Mouse (Mus musculus): ENCODE results near the gene Nt5dc1.
"Not testable (repeated sequence)": the region's sequence is repeated elsewhere in the genome, so short reads cannot be mapped to it uniquely, and the experiment has no call there.

Nt5dc1 gene

DNA sequence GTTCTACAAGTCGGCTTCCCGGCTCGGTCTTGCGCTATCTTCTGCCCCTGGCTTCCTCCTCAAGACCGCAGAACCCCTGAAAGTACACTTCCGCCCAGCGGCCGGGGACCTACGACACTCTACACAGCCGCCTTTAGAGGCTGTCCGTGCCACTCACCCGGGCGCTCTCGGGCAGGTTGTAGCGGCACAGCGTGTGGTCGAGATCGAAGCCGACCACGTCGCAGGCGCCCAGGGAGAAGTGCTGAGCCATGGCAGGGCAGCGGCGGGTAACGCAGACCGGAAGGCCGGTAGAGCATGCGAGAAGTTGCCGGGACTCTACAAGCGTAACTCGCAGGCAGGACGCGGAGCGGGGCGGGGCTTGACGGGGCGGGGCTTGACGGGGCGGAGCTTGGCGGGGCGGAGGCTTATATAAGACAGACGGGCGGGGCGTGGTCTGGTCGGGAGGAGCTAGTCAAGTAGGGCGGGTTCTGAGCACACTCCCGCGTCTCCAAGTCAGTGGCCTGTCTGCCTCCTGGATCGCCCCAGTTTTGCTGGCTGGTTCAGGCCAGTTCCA, at the start of gene Nt5dc1:
Gene Nt5dc1, minus strand, starts transcription at position 349 of the 553 bp plus-strand sequence.
- peak; percentile 86 for DNase-seq (ENCODE audit: low read depth)

- no peak for DNase-seq (ENCODE audit: low read depth)
These were observed 46.0 kb upstream of the Nt5dc1 start for GRCm38 (mm10) chr10:34464321-34464720.

- DNase-seq (ENCODE audit: low read depth), result no peak
These were observed 43.1 kb upstream of the Nt5dc1 start for GRCm38 (mm10) chr10:34461451-34461850.

DNA sequence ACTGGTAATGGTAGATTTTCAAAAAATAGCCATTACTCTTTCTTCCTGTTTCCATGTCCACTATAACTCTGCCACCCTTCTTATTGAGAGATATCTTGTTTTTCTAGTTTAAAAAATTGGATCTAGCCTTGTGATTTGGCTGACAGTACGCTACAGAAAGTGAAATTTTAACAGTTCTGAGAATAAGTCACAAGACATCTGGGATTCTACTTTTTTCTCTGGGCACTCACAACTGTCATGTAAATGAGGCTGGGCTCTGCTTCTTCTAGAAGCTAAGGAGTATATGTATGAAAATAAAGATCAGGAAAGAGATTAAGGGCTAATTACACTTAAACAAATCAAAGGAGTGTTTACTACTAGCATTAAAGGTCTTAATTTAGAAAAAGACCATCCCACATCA, 31.1 kb upstream of the Nt5dc1 start:
- DNase-seq (ENCODE audit: low read depth), result no peak

DNA sequence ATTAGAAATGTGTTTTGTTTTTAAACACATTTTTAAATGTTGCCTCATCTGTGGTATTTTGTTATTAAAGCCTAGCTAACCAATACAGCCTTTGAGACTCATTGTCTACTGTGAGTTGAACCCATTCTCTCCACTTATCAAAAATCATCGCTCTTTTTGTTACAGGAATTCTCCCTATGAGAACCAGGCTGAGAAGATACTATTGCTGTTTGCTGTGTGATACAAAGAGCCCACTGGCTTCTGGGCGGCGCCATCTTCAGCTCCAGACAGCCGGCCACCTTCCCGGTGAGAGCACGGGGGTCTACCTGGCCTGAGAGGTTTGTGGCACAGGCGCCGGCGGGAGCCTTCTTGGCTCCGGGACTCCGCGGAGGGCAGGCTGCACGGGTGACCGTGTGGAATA, 15.8 kb upstream of the Nt5dc1 start:
- DNase-seq (ENCODE audit: low read depth), result not testable (repeated sequence)

GRCm38 (mm10) chr10:34431783-34432182, 13.4 kb upstream of the Nt5dc1 start:
- DNase-seq (ENCODE audit: low read depth), result no peak

- DNase-seq (ENCODE audit: low read depth), result not testable (repeated sequence)
These were observed 442 bp upstream of the Nt5dc1 start for GRCm38 (mm10) chr10:34418794-34419193.

- DNase-seq (ENCODE audit: low read depth), result no peak
These were observed 19.1 kb downstream of the Nt5dc1 start for GRCm38 (mm10) chr10:34399267-34399666.

DNA sequence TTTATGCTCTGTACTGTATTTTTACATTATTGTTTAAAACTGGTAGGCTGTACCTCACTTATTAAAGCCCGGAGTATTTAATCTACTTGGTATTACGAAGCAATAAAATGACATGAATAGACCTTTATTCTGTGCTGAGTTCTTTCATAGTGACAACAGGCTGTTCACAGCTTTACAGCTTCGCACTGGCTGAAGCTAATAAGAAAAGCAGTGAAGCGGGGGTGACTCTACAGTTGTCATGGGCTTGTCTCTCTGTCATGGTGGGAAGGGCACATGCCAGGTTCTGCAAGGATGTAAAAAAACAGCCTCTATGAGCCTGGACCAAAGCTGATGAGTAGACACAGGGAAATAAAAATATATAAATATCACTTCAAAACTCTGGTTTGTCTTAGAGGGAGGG, 21.4 kb downstream of the Nt5dc1 start:
- DNase-seq (ENCODE audit: low read depth), result no peak

DNA sequence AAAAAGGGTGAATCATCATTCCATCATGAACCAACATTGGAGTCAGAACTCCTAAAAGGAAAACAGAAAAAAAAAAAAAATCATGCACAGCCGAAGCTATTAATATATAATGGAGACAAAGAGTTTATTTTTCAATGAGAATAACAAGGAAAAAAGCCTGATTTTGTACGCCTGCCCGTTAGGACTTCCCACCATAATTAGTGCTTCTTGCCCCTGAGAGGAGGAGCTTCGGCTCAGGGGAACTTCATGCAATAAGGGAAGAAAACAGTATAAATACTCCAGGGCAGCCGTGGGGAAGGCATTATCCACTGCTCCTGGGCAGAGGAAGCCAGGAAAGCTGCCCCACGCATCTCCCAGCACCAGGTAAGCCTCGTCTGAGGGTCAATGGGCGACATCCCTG, 28.7 kb downstream of the Nt5dc1 start, which contains the start of gene Col10a1:
Gene Col10a1, plus strand, starts transcription at position 301 of the 400 bp plus-strand sequence.
- DNase-seq (ENCODE audit: low read depth), result no peak

- no peak for DNase-seq (ENCODE audit: low read depth)
These were observed 32.7 kb downstream of the Nt5dc1 start for GRCm38 (mm10) chr10:34385636-34386035.

DNA sequence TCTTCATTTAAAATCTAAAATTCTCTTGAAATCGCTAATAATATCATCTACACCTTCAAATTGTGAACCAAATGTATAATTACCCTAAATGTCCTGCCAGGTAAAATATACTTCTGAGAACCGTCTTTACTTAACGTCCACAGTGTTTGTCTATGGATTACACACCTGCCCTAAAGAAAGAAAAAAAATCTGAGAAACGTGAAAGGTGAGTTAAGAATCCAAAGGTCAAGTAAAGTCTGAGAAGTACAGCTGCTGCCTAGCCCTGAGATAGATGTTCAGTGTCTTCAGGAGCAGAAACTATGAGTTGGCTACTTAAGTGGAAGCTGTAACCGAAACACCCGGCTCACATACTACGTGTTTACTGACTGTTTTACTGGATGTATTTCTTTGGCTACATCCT, 45.0 kb downstream of the Nt5dc1 start:
- no peak for DNase-seq (ENCODE audit: low read depth)

DNA sequence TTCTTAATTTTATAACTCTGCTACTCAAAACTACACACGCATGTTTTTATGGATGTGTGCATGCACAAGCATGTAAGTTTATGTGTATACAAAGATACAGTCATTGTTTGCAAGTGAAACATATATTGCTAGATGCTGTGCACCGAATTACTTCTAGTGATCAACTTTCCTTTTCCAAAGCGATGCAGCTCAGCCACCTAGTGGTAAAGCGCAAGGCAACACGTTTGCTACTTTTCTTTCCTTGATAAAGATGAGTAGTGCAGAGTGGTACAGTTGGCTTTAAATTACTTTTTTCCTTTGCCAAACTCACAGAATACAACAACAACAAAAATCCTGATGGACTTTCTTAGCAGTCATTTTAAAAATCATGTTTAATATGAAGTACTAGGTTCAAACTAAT, 50.2 kb downstream of the Nt5dc1 start:
- DNase-seq (ENCODE audit: low read depth), result no peak

- DNase-seq (ENCODE audit: low read depth), result no peak
These were observed 54.6 kb downstream of the Nt5dc1 start for GRCm38 (mm10) chr10:34363756-34364155.

GRCm38 (mm10) chr10:34358263-34358662, 60.1 kb downstream of the Nt5dc1 start:
- DNase-seq (ENCODE audit: low read depth), result no peak

GRCm38 (mm10) chr10:34352166-34352565, 66.2 kb downstream of the Nt5dc1 start:
- no peak for DNase-seq (ENCODE audit: low read depth)

DNA sequence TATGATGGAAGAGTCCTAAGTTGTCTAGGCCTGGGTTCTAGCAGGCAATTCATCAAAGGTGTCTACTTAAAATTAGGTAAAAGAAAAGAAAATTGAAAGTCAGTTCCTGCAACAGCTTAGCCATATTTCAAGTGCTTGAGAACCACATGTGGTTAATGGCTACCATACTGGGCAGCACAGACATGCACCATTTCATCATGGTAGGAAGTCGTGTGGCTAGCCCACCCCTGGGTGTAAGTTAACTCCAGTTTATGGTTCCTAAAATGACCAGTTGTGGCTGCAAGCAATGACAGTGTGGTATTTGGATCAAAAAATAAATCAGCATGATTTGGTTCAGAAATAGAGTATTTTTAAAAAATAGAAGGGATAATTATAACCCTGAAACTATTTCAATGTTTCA, 76.5 kb downstream of the Nt5dc1 start:
- no peak for DNase-seq (ENCODE audit: low read depth)

DNA sequence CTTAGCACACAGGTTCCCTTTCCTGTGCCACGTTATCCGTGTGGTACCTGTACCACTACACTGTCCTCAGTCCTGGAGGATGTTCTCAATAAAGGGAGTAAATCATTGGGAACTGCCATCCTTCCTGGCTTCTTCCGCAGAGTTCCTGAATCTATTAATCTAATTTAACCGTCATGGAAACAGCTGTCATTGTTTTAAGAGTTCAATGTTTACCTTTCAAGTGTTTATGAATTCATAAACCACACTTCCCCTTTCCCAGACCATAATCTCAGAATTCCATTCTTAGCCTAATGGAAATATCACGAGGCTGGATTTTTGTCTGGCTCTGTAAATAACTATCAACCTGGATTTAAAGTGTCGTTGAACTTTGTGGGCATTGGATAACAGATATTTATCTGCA, 77.3 kb downstream of the Nt5dc1 start:
- no peak for DNase-seq (ENCODE audit: low read depth)

DNA sequence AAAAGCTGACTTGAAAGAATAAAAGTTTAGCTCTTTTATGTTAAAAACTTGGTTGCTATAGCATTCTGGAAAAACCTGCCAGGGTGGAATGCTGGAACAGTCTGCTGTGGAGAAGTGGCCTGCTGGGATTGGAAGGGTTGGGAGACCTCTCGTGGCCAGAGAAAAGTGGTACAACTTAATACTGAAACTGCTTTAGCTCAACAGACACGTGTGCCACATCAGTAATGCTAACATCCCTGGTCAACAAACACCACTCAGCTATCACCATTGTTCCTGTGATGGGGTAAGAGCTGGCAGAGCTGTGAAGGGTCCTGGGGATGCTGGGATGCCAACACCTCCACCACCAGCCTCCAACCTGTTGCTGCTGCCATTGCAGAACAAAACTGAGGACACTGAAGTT, 90.0 kb downstream of the Nt5dc1 start:
- no peak for DNase-seq (ENCODE audit: low read depth)

- DNase-seq (ENCODE audit: low read depth), result no peak
These were observed 91.2 kb downstream of the Nt5dc1 start for GRCm38 (mm10) chr10:34327144-34327543.

DNA sequence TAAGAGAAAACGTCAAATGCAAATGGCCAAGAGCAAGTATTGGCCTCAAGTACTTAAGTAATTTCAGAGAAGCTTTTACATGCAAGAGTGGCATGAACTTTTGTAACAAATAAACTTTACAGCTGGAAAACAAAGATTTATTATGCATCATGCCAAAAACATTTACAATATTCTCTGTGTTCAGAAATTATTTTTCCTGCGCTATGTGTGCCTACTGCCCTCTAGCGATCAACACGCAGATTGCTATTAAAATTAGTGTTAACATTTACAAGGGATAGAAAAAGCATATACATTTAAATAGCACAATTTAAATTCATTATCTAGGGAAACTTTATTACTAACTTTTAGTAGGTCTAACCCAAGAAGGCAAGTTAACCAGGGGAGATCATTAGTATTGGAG, 91.7 kb downstream of the Nt5dc1 start:
- peak; percentile 19 for DNase-seq (ENCODE audit: low read depth)

DNA sequence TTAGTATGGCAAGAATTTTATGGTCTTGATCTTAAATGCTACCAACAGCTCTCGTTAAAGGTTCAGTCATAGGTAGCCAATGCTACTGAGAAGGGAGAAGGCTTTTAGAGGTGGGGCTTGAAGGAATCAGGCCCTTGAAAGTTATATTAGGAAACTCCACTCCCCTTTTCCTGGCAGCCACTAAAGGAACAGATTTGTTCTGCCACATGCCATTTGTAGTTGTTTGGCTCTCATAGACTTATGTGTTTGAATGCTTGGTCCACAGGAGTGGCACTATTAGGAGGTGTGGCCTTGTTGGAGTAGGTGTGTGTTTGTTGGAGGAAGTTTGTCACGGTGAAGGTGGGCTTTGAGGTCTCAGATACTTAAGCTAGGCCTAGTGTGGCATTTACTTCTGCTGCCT, 97.5 kb downstream of the Nt5dc1 start:
- DNase-seq (ENCODE audit: low read depth), result no peak

DNA sequence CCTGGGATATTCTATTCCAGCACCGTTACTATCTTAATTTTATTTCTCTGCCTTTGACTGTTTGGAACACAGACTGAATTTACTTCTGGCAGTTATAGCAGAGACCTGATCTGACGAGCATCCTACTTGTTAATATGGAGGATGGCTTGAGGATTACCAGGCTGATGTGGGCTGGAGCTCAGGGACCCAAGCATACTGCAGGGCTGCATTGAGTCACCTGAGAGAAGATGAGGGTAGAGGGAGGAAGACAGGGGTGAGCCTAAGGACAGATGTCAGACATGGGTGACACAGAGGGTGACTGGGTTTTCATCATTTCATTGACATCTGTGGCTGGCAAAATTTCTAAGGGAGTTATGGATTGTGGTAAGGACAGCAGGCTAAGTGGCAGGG, 101.1 kb downstream of the Nt5dc1 start:
- DNase-seq (ENCODE audit: low read depth), result no peak

- DNase-seq (ENCODE audit: low read depth), result no peak
These were observed 101.7 kb downstream of the Nt5dc1 start for GRCm38 (mm10) chr10:34316571-34317216.
